Mouse (Mus musculus) A20 (cell line): ENCODE data around the gene Sgpp1.
A peak's percentile ranks its signal among the peaks of the same experiment; 100 is the strongest.
"Not testable (repeated sequence)": the region's sequence is repeated elsewhere in the genome, so short reads cannot be mapped to it uniquely, and the experiment has no call there.

ENCODE experiments used
- DNase-seq: peaks from one replicate; pipeline ENCODE4 v3.0.0-alpha.2; 2011; ENCODE audit warnings: low read depth, low spot score

The Sgpp1 gene

DNA sequence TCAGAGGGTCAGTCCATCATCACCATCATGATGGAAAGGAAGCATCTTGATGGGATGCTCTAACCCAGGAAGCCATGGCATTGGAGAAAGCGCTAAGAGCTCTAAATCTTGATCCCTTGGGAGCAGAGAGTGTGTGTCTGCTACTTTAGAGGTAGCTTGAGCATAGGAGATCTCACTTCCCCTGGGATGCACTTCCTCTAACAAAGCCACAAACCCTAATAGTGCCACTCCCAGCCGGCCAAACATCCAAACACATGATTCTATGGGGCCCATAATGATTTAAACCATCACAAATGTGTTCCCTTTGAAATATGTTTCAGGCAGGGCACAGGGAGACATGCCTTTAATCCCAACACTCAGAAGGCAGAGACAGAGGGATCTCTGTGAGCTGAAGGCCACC is 46.5 kb downstream of the Sgpp1 start:
- no peak for DNase-seq

- no peak for DNase-seq
Measured at GRCm38 (mm10) chr12:75687314-75687713, 48.2 kb downstream of the Sgpp1 start.

GRCm38 (mm10) chr12:75684026-75684425 is 51.5 kb downstream of the Sgpp1 start:
- not testable (repeated sequence) for DNase-seq

DNA sequence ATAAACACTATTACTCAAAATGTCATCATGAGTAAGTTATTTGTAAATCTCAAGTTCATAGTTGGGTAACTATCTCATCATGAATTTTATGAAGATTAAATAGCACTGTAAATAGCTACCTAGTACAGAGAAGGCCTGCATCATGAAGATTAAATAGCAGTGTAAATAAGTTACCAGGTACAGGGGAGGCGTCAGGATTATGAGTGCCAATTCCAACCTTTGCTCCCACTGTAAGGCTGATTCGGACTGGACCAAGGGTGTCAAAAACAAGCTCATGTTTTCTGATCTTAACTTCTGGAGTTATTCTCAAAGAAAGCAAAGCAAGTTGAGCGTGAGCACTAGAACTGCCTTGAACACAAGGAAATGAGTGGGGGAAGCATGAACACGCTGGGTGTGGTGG is 51.9 kb downstream of the Sgpp1 start:
- DNase-seq, result no peak

DNA sequence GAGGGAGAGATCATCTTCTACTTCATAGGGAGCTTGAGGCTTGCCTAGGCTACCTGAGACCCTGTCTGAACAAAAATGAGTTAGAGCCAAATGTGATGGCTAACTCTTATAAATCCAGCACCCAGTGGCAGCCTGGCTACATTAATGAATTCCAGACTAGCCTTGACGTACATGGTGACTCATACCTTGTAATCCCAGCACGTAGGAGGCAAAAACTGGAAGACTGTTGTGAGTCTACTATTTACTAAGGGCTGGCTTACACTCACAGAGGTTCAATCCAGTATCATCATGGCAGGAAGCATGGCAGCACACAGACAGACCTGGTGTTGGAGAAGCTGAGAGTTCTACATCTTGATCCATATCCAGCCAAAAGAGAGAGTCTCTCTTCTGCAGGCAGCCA is 52.7 kb downstream of the Sgpp1 start:
- DNase-seq, result no peak

DNA sequence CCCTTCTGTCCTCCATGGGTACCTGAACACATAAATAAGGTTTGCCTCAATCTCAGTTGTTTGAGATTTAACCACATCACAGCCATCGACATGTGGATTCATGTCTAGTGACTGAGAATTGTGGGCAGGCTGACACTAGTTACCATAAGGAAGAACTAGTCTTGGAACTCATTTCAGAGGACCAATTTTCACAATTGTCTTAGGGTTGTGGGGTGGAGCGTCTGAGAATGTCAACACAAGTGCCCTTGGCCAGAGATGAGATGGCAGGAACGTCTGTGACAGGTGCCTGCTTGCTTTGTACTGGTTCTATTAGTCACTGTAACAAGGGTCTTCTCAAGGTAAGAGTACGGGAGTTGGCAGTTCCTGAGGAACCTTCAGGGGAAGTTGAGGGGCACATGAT is 54.4 kb downstream of the Sgpp1 start:
- no peak for DNase-seq

DNA sequence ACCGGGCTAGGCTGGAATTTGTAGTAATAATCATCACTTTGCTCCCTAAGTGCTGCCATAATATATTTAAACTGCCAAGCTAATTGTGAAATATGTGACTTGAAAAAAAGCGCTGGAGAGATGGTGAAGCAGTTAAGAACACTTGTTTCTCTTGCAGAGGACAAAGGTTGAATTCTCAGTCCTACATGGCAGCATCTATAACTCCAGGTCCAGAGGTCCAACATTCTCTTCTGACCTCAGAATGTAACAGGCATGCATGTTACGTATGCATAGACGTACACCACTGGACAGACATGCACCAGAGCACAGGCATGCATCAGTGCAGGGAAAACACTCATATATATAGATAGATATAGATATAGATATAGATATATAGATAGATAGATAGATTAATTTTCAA is 57.1 kb downstream of the Sgpp1 start:
- DNase-seq, result no peak

- DNase-seq, result no peak
Measured at GRCm38 (mm10) chr12:75672630-75673029, 62.9 kb downstream of the Sgpp1 start.

DNA sequence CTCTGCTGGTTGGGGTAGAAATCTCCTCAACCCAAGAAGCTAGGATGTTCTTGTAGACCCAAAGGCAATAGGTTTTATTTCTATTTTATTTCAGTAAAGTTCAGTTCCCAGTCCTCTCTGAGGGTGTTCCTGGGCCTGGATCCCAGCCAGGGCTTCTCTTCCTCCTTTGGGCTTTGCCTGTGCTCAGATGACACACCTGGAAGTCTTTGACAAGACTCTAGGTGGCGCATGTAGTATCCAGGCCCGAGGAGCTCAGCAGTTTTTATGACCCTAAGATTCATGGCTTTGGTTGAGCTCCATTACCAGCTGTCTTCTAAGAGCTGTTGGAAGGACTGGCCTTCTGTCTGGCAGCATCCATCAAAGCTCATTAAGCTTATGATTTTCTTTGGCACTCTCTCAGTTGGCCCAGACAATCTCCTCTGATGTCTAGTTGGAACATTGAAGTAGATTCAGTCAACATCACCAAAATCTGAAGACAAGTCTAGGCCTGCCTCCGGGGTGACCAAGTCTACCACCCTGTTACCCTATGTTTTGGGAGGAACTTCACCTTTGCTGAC is 63.7 kb downstream of the Sgpp1 start:
- peak; percentile 34 for DNase-seq

GRCm38 (mm10) chr12:75670611-75671010 is 64.9 kb downstream of the Sgpp1 start:
- DNase-seq, result no peak

DNA sequence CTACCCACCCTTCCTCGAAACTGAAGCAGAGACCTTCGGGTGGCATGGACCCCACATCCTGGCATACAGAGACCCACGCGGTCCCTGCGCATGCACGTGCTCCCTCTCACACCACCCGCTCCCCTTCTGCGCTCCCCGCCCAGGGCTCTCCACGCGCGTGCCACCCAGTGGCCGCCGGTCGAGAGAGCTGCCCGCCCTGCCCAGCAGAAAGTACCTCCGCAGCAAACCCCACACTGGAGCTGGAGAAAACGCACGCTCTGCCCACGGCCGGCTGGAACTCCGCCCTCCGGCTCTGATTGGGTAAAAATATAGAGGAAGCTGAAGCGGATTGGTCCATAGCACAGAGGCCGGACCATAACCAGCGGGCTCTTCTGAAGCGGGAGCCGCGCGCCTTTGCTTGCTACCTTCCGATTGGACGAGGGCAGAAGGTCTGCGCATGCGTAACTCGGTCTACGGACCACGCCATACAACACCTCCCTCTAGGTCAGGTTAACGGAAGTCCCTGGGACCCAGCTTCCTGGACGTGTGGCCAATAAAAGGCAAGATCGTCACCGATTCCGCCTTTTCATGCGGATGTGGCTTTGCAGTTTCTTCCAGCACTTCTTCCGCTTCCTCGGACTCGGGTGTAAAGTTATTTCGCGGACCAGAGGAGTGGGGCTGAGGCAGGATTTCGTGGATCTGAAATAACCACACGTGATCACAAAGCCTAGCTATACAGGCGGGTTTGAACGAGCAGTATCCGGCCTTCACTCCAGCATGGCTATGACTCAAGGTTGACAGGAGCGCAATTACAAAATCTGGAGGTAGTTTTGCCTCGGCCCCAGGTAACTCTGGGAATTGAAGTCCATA is 66.0 kb downstream of the Sgpp1 start, which contains the start of gene Wdr89:
Gene Wdr89, minus strand, starts transcription at position 280 of the 849 bp plus-strand sequence.
- DNase-seq, result peak; percentile 100

- DNase-seq, result no peak
Measured at GRCm38 (mm10) chr12:75668916-75669257, 66.6 kb downstream of the Sgpp1 start.

DNA sequence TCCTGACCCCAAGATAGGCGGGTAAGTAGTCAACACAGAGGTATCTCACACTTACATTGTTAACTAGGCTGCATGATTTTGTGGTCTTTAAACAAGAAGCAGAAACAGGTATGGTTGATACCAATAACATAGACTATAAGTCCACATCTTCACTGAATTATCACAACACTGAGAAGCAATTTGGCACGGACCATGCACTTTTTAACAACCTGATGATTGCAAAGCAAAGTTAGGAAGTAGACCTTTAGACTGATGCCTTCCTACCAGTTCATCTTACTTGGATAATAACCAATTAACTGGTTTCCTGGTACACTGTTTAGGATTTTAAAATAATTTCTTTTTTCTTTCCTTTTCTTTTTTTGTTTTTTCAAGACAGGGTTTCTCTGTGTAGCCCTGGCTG is 67.3 kb downstream of the Sgpp1 start:
- peak; percentile 37 for DNase-seq

DNA sequence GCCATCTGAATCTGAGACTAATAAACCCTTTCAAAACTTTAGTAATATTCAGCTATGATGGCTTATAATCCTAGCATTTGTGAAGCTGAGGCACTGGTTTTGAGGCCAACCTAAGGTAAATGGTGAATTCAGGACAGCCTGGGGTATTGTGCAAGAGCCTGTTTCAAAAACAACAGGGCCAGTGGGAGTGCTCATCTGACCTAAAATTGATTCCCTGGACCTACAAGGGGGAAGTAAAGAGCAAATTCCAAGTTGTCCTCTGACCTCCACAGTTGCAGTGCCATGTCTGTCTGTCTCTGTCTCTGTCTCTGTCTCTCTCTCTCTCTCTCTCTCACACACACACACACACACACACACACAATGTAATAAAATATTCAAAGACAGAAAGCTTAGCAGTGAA is 68.6 kb downstream of the Sgpp1 start:
- no peak for DNase-seq

GRCm38 (mm10) chr12:75664516-75664810 is 71.1 kb downstream of the Sgpp1 start:
- no peak for DNase-seq
